Mouse (Mus musculus): Measurements from ENCODE around the gene E430018J23Rik. TPM values are rescaled to one million over a fixed set of nuclear protein-coding genes. Genes with fewer than 3 reads are reported as not detected.
A peak's percentile ranks its signal among the peaks of the same experiment; 100 is the strongest.
"Not testable (repeated sequence)": the region's sequence is repeated elsewhere in the genome, so short reads cannot be mapped to it uniquely, and the experiment has no call there.

E430018J23Rik gene
- total and polyA plus RNA-seq, 2 experiments from 2014 or later, result 3.3 to 12.1 TPM

- Histone ChIP-seq H3K9me3 (replicated peaks; ENCODE audit: control insufficient read depth, low read length) (no peaks in the 10 kb centered on the region), H3K4me3 (ENCODE audit: low read depth, low read length) (no peak overlapping the region), H3K27me3 (ENCODE audit: control insufficient read depth, insufficient read depth, low read length) (peaks cover 3% of the 10 kb centered on the region; the same call in 1 of the 2 replicates), H3K36me3 (replicated peaks; ENCODE audit: control insufficient read depth, insufficient read depth, low read length) (no peaks in the 10 kb centered on the region), H3K9ac (replicated peaks; ENCODE audit: low read depth, low read length) (no peak overlapping the region), H3K4me2 (ENCODE audit: low read depth, low read length) (no peak overlapping the region), H3K27ac (ENCODE audit: low read depth) (no peak overlapping the region), H3K4me1 (ENCODE audit: control insufficient read depth, insufficient read depth) (peaks cover 4% of the 10 kb centered on the region)
- ATAC-seq (ENCODE audit: insufficient read depth, low read depth) (no peak), DNase-seq (ENCODE audit: low spot score) (no peak)
- WGBS, result 82% methylated on average over 3 of the region's 3 CpGs
- TF ChIP-seq CTCF (IDR thresholded peaks at IDR 0.05; ENCODE audit: low read depth) (no peak), EP300 (IDR thresholded peaks at IDR 0.05; ENCODE audit: low read depth) (no peak)
Measured at GRCm38 (mm10) chr7:127425291-127425690, 31.9 kb upstream of the E430018J23Rik start.

- Histone ChIP-seq H3K4me1 (ENCODE audit: control insufficient read depth, insufficient read depth) (peaks cover 4% of the 10 kb centered on the region), H3K9me3 (replicated peaks; ENCODE audit: control insufficient read depth, low read length) (no peaks in the 10 kb centered on the region), H3K27ac (ENCODE audit: low read depth) (no peak overlapping the region), H3K27me3 (ENCODE audit: control insufficient read depth, insufficient read depth, low read length) (peaks cover 3% of the 10 kb centered on the region; the same call in 1 of the 2 replicates), H3K4me2 (ENCODE audit: low read depth, low read length) (peak overlapping the region; percentile 90), H3K9ac (replicated peaks; ENCODE audit: low read depth, low read length) (no peak overlapping the region; the same call in 1 of the 2 replicates), H3K4me3 (ENCODE audit: low read depth, low read length) (peak overlapping the region; percentile 86), H3K36me3 (replicated peaks; ENCODE audit: control insufficient read depth, insufficient read depth, low read length) (peaks cover 8% of the 10 kb centered on the region; the same call in 1 of the 2 replicates)
- 2% methylated on average over 15 of the region's 15 CpGs for WGBS
- ATAC-seq (ENCODE audit: insufficient read depth, low read depth) (peak; percentile 43; the same call in 1 of the 2 replicates), DNase-seq (ENCODE audit: low spot score) (no peak)
- TF ChIP-seq EP300 (IDR thresholded peaks at IDR 0.05; ENCODE audit: low read depth), result no peak
- no peak for TF ChIP-seq CTCF (IDR thresholded peaks at IDR 0.05; ENCODE audit: low read depth)
Measured at GRCm38 (mm10) chr7:127422247-127422646, 28.8 kb upstream of the E430018J23Rik start.

- Histone ChIP-seq H3K4me1 (ENCODE audit: control insufficient read depth, insufficient read depth) (peaks cover 4% of the 10 kb centered on the region), H3K9me3 (replicated peaks; ENCODE audit: control insufficient read depth, low read length) (no peaks in the 10 kb centered on the region), H3K27me3 (ENCODE audit: control insufficient read depth, insufficient read depth, low read length) (peaks cover 3% of the 10 kb centered on the region; the same call in 1 of the 2 replicates), H3K9ac (replicated peaks; ENCODE audit: low read depth, low read length) (peak within 1 kb of the TSS; percentile 79), H3K36me3 (replicated peaks; ENCODE audit: control insufficient read depth, insufficient read depth, low read length) (peaks cover 8% of the 10 kb centered on the region; the same call in 1 of the 2 replicates), H3K4me3 (ENCODE audit: low read depth, low read length) (peak within 1 kb of the TSS; percentile 86), H3K4me2 (ENCODE audit: low read depth, low read length) (peak within 1 kb of the TSS; percentile 90), H3K27ac (ENCODE audit: low read depth) (peak within 1 kb of the TSS; percentile 65)
- under 1% methylated on average over 48 of the region's 48 CpGs for WGBS
- DNase-seq (ENCODE audit: low spot score) (peak; percentile 90), ATAC-seq (ENCODE audit: insufficient read depth, low read depth) (peak; percentile 95)
- no peak; the same call in 1 of the 2 replicates for TF ChIP-seq EP300 (IDR thresholded peaks at IDR 0.05; ENCODE audit: low read depth)
- peak; percentile 27; the same call in 1 of the 2 replicates for TF ChIP-seq CTCF (IDR thresholded peaks at IDR 0.05; ENCODE audit: low read depth)
Measured at GRCm38 (mm10) chr7:127421388-127422191, 28.2 kb upstream of the E430018J23Rik start, which contains the start of gene Zfp688. TSS of gene Zfp688 (minus strand) at chr7:127422068.

- Histone ChIP-seq H3K36me3 (replicated peaks; ENCODE audit: control insufficient read depth, insufficient read depth, low read length) (no peaks in the 10 kb centered on the region), H3K27ac (ENCODE audit: low read depth) (no peak overlapping the region), H3K4me2 (ENCODE audit: low read depth, low read length) (no peak overlapping the region), H3K4me3 (ENCODE audit: low read depth, low read length) (no peak overlapping the region), H3K9ac (replicated peaks; ENCODE audit: low read depth, low read length) (no peak overlapping the region), H3K9me3 (replicated peaks; ENCODE audit: control insufficient read depth, low read length) (no peaks in the 10 kb centered on the region), H3K4me1 (ENCODE audit: control insufficient read depth, insufficient read depth) (no peaks in the 10 kb centered on the region), H3K27me3 (ENCODE audit: control insufficient read depth, insufficient read depth, low read length) (no peaks in the 10 kb centered on the region)
- ATAC-seq (ENCODE audit: insufficient read depth, low read depth), result no peak
- 59% methylated on average over 2 of the region's 2 CpGs for WGBS
- no peak for DNase-seq (ENCODE audit: low spot score)
- no peak for TF ChIP-seq CTCF (IDR thresholded peaks at IDR 0.05; ENCODE audit: low read depth)
- no peak for TF ChIP-seq EP300 (IDR thresholded peaks at IDR 0.05; ENCODE audit: low read depth)
Measured at GRCm38 (mm10) chr7:127411418-127411817, 18.0 kb upstream of the E430018J23Rik start.

GRCm38 (mm10) chr7:127406002-127406987 is 12.9 kb upstream of the E430018J23Rik start, which contains the start of gene Zfp764:
TSS of gene Zfp764 (minus strand) at chr7:127406822.
- peak within 1 kb of the TSS; percentile 65 for H3K27ac ChIP-seq (ENCODE audit: low read depth)

GRCm38 (mm10) chr7:127404101-127404500 is 10.7 kb upstream of the E430018J23Rik start:
- not testable (repeated sequence) for ATAC-seq (ENCODE audit: insufficient read depth, low read depth); H3K9ac ChIP-seq (replicated peaks; ENCODE audit: low read depth, low read length); H3K27me3 ChIP-seq (ENCODE audit: control insufficient read depth, insufficient read depth, low read length); H3K9me3 ChIP-seq (replicated peaks; ENCODE audit: control insufficient read depth, low read length); H3K36me3 ChIP-seq (replicated peaks; ENCODE audit: control insufficient read depth, insufficient read depth, low read length); H3K4me3 ChIP-seq (ENCODE audit: low read depth, low read length); H3K4me2 ChIP-seq (ENCODE audit: low read depth, low read length); DNase-seq (ENCODE audit: low spot score); H3K4me1 ChIP-seq (ENCODE audit: control insufficient read depth, insufficient read depth); H3K27ac ChIP-seq (ENCODE audit: low read depth)
- WGBS, result 95% methylated on average over 6 of the region's 6 CpGs

More at GRCm38 (mm10) chr7:127406002-127406987, 12.9 kb upstream of the E430018J23Rik start, which contains the start of gene Zfp764:
- H3K27me3 ChIP-seq (ENCODE audit: control insufficient read depth, insufficient read depth, low read length); H3K9me3 ChIP-seq (replicated peaks; ENCODE audit: control insufficient read depth, low read length); H3K36me3 ChIP-seq (replicated peaks; ENCODE audit: control insufficient read depth, insufficient read depth, low read length); H3K4me1 ChIP-seq (ENCODE audit: control insufficient read depth, insufficient read depth): not testable (repeated sequence)
- H3K9ac ChIP-seq (replicated peaks; ENCODE audit: low read depth, low read length), result peak within 1 kb of the TSS; percentile 66
- peak within 1 kb of the TSS; percentile 63 for H3K4me3 ChIP-seq (ENCODE audit: low read depth, low read length)
- H3K4me2 ChIP-seq (ENCODE audit: low read depth, low read length), result peak within 1 kb of the TSS; percentile 75
- whole genome bisulfite sequencing, result 4% methylated on average over 40 of the region's 40 CpGs
- peak; percentile 89 for ATAC-seq (ENCODE audit: insufficient read depth, low read depth)
- peak; percentile 87 for DNase-seq (ENCODE audit: low spot score)
- peak; percentile 74 for TF ChIP-seq CTCF (IDR thresholded peaks at IDR 0.05; ENCODE audit: low read depth)
